Mouse (Mus musculus) testis, postnatal 10 days (tissue): ENCODE results near the gene Zfp661.
"Not testable (repeated sequence)": the region's sequence is repeated elsewhere in the genome, so short reads cannot be mapped to it uniquely, and the experiment has no call there.

ENCODE experiments used
- DNase-seq: peaks from one replicate; pipeline ENCODE4 v3.0.0; 2021; ENCODE audit warnings: low spot score

The Zfp661 gene

GRCm38 (mm10) chr2:127586694-127587513, at the start of gene Zfp661, which contains the start of gene Mrps5:
Gene Zfp661, minus strand, starts transcription at chr2:127587094.
Gene Mrps5, plus strand, starts transcription at chr2:127587222.
- peak; percentile 94 for DNase-seq

GRCm38 (mm10) chr2:127635581-127635980, 48.7 kb upstream of the Zfp661 start:
- no peak for DNase-seq

- no peak for DNase-seq
Measured at GRCm38 (mm10) chr2:127632601-127633000, 45.7 kb upstream of the Zfp661 start.

GRCm38 (mm10) chr2:127627990-127628570, 41.2 kb upstream of the Zfp661 start:
- no peak for DNase-seq

GRCm38 (mm10) chr2:127627354-127627753, 40.5 kb upstream of the Zfp661 start:
- no peak for DNase-seq

- DNase-seq = no peak
Measured at GRCm38 (mm10) chr2:127625659-127626058, 38.8 kb upstream of the Zfp661 start.

GRCm38 (mm10) chr2:127624786-127625185, 37.9 kb upstream of the Zfp661 start:
- no peak for DNase-seq

GRCm38 (mm10) chr2:127622065-127622464, 35.2 kb upstream of the Zfp661 start:
- DNase-seq = no peak

GRCm38 (mm10) chr2:127619311-127619710, 32.4 kb upstream of the Zfp661 start:
- no peak for DNase-seq

- DNase-seq = no peak
Measured at GRCm38 (mm10) chr2:127612288-127612687, 25.4 kb upstream of the Zfp661 start.

GRCm38 (mm10) chr2:127611386-127611785, 24.5 kb upstream of the Zfp661 start:
- no peak for DNase-seq

- DNase-seq = no peak
Measured at GRCm38 (mm10) chr2:127608986-127609385, 22.1 kb upstream of the Zfp661 start.

- no peak for DNase-seq
Measured at GRCm38 (mm10) chr2:127608234-127608633, 21.3 kb upstream of the Zfp661 start.

- no peak for DNase-seq
Measured at GRCm38 (mm10) chr2:127605203-127605602, 18.3 kb upstream of the Zfp661 start.

GRCm38 (mm10) chr2:127603383-127603782, 16.5 kb upstream of the Zfp661 start:
- not testable (repeated sequence) for DNase-seq

GRCm38 (mm10) chr2:127590840-127591239, 3.9 kb upstream of the Zfp661 start:
- DNase-seq = no peak

- DNase-seq = no peak
Measured at GRCm38 (mm10) chr2:127590204-127590603, 3.3 kb upstream of the Zfp661 start.

- no peak for DNase-seq
Measured at GRCm38 (mm10) chr2:127588897-127589296, 2.0 kb upstream of the Zfp661 start.

- DNase-seq = no peak
Measured at GRCm38 (mm10) chr2:127587514-127587844, 585 bp upstream of the Zfp661 start.

- peak; percentile 94 for DNase-seq
Measured at GRCm38 (mm10) chr2:127584436-127584858, 2.4 kb downstream of the Zfp661 start.

- DNase-seq = no peak
Measured at GRCm38 (mm10) chr2:127573322-127573721, 13.6 kb downstream of the Zfp661 start.

GRCm38 (mm10) chr2:127559070-127559966, 27.6 kb downstream of the Zfp661 start:
- DNase-seq = peak; percentile 91
